Mouse (Mus musculus) layer of hippocampus, postnatal 25 days (tissue): ENCODE data around the gene Gm11037. TPM values are rescaled to one million over a fixed set of nuclear protein-coding genes. Genes with fewer than 3 reads are reported as not detected.
"Not testable (repeated sequence)": the region's sequence is repeated elsewhere in the genome, so short reads cannot be mapped to it uniquely, and the experiment has no call there.

Experiments
- DNase-seq, 2 experiments: peaks; one replicate each; pipeline ENCODE4 v3.0.0; 2022; ENCODE audit warnings: mixed read lengths in 2 of 2, low spot score in 1 of 2; ENCODE audit errors: extremely low spot score in 1 of 2
- total RNA-seq, 2 experiments: library from RNA; stranded (reverse); gene quantifications; 2 replicates each; pipeline ENCODE4 v1.2.3; 2021

Gm11037 gene
- not detected for total RNA-seq

- no peak for DNase-seq
Observed at GRCm38 (mm10) chr2:131132930-131133547, at the start of gene Gm11037. Gene Gm11037 (plus strand): TSS chr2:131133497.

GRCm38 (mm10) chr2:131084206-131084605 lies 49.1 kb upstream of the Gm11037 start:
- DNase-seq, result no peak

DNA sequence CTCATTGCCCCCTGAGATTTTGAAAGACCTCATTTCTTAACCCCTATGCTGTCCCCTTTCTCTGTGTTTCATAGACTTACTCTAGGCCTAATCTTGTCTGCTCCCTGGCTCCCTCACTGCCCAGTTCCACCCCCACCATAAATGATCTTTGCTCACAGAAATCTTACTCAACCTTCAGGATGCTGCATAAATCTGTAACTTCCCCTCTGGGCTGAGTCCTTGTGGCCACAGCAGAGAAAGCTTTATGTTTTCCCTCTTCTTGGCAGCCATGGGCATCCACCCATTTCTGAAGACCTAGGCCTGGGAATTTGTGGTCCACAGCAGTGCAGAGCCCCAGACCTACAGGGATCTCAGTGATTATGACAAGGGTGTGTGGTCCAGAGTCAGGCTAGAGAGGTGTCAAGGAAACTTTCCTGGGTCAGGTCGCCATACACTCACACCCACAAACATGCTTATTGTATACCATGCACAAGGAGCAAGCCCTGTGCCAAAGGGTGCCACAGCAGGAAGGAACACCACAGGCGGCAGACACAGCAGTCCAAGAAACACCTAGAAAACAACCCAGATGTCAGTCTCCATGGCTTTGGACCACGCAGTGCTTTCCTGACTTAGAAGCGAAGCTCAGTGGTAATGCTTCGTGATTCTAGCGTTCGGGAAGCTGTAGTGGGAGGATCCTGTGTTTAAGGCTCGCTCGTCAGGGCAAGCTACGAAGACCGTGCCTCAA lies 46.5 kb upstream of the Gm11037 start, which contains the start of gene Siglec1:
TSS of gene Siglec1 (minus strand) at position 99 of the 724 bp plus-strand sequence.
- no peak for DNase-seq

DNA sequence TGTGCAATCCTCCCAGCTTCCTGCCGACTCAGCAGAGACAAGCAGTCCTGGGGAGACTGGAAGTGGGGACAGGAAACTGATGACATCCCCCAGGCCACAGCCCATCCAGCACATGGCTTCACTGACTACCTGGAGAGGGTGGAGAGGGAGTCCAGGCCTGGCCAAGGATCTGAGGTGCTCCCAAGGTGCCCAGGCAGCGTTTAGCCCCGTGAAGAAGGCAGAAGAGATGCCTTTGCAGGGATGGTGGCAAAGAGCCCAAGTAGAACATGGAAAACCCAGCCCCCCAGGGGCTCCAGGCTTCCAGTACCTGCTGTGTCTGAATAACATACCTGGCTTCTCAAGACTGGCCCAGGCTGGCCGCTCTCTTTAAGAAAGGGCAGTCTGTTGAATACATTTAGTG lies 44.7 kb upstream of the Gm11037 start:
- DNase-seq, result no peak

DNA sequence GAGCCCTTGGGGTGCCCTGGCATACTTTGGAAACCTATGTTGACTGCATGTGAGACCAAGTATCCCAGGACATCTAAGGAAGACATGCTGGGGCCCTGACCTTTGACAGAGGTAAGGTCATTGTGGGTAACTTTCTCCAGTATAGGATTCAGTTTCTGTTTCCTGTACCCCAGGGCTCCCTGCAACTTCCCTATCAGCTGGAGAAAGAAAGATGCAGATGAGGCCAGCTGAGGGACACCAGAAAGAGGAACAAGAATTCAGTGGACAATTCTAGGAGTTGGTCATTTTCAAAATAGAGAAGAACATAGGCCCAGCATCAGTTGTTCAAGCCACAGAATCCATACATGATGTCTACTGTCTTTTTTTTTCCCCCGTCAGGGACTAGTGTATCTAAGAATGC lies 43.7 kb upstream of the Gm11037 start:
- no peak for DNase-seq

DNA sequence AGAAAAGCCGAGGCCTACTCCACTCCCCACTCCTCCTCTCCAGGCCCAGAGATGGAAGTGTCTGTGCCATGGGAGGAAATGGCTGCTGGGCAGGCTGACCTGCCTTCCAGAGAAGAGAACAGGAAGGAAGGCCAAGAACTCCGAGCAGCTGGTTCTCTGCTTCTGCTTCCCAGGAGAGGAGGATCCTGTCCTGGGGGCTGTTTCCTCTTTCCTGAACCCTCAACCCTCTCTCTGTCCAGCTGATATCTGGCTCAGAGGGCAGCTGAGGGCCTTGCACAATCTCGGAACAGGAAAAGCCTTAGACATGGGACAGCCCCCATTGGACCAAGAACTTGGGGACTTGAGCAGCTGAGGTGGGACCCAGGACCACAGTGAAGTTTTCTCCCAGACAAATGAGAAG lies 42.4 kb upstream of the Gm11037 start:
- no peak for DNase-seq

DNA sequence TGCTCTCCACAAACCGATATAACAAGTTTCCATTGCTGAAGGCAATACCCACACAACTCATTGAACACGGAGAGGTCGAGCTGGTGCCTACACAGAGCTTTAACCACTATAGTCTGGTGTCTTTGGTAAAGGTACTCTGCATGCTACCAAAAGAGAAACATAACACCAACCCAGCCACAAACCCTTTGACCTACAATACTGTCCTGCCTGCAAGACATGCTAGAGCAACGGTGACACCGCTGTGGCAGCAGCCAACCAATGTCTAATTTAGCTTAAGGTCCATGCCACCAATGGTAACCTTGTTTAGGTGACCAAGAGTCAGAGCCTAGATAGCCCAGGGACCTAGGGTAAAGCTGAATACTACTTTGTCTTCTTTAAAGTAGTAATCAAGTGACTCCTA lies 39.7 kb upstream of the Gm11037 start:
- no peak for DNase-seq

GRCm38 (mm10) chr2:131094823-131095222 lies 38.5 kb upstream of the Gm11037 start:
- peak; percentile 72 to 79 for DNase-seq

DNA sequence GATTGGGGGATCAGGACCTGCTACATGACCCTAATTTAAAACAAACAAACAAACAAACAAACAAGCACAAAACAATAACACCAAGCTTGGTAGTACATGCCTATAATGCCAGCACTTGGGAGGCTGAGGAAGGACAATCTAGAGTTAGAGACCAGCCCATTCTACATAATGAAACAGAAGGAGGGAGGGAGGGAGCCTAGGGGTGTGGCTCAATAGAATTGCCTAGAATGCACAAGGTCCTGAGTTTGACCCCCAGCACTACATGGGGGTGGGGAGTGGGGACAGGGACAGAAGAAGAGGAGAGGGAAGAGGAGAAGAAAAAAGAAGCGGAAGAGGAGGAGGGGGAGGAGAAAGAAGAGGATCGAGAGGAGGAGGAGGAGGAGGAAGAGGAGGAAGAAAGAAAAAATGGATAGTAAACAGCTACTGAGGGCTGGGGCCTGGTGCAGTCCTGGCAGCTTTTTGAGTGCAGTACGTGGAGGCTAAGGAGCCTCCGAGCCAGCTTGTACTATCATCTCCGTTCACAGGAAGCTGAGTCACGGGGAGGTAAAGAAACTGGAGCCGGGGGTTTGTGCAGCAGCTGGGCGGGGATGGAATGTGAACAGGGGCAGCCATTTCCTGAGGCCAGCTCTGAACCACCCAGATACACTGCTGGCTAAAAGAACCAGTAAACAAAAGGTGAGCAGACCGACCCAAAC lies 37.0 kb upstream of the Gm11037 start:
- no peak for DNase-seq

DNA sequence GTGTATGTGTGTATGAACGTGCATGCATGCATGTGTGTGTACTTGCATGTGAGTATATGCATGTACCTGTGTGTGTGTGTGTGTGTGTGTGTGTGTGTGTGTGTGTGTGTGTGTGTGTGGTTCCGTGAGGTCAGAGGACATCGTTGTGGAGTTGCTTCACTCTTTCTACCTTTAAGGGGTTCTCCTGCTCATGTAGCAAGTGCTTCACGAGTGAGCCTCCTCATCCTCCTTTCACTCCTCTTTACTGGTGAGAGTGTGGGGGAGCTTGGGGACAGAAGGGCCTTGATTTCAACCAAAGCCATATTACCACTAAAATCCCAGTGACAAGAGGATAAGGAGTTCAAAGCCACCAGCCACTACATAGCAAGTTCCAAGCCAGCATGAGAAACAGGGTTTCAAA lies 36.2 kb upstream of the Gm11037 start:
- no peak for DNase-seq

DNA sequence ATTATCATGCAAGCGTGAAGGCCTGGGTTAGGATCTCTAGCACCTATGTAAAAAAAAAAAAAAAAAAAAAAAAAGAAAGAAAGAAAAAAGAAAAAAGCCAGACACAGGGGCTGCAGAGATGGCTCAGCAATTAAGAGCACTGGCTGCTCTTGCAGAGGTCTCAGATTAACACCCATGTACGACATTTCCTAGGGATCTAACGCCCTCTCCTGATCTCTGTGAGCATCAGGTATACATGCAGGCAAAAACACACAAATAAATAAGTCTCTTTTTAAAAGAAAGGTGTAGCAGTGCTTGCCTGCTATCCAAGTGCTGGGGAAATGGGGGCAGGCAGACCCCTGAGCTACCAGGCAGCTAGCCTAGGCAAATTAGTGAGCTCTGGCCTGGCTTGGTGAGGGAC lies 31.8 kb upstream of the Gm11037 start:
- no peak for DNase-seq

GRCm38 (mm10) chr2:131104021-131104420 lies 29.3 kb upstream of the Gm11037 start:
- no peak for DNase-seq

- DNase-seq, result not testable (repeated sequence)
Observed at GRCm38 (mm10) chr2:131105061-131105460, 28.2 kb upstream of the Gm11037 start.

DNA sequence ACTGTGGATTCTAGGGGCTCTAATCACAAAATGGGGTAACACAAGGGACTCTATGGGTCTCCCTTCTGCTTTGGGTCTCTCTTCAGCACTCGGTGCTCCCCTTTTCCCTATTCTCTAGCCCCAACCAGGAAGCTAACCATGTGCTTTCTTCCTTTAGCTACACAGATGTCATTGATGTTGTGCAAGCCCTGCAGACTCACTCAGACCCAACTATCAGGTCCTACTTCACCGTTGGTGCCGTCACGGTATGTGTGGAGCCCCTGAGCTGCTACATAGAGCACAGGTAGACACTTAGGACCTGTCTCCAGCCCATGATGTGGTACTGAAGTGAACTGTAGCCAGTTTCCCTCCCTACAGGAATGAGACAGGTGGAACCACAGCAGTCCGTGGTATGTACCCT lies 27.3 kb upstream of the Gm11037 start:
- DNase-seq, result no peak

DNA sequence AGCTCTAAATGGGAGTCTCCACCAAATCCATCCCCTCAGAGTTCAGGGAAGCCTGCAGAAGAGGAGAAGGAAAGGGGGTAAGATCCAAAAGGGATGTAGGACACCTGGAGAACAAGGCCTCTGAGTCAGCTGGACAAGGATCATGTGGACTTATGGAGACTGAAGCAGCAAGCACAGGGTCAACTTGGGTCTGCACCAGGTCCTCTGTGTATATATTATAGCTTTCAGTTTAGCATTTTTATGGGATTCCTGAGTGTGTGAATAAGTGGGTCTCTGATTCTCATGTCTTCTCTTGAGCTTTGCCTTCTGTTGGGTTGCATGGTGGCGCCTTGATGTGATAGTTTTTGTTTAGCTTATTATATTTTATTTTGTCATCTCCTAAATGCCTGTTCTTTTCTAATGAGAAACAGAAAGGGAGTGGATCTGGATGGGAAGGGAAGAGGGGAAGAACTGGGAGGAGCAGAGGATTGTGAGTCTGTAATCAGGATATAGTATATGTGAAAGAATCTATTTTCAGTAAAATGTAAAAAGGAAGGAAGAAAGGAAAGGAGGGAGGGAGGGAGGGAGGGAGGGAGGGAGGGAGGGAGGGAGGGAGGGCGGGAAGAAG lies 14.2 kb upstream of the Gm11037 start:
- no peak for DNase-seq

DNA sequence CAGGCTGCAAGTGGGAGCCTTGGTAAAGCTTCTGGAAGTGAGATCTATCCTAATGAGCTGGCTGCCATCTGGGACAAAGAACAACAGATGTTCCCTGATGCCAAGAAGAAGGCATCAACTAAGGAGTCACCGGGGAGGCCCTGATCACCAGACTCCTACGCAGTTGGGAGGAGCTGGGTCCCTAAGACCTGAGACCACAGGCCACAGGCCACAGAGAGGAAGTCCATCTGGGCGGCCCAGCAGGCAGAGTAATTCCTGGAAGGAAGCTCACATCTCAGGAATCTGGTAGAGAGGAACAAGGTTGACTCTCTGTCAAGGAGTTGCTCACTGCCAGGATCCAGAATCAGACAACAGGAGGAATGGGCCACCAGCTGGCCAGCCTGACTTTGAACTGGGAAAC lies 9.1 kb upstream of the Gm11037 start:
- DNase-seq, result no peak

- no peak for DNase-seq
Observed at GRCm38 (mm10) chr2:131125157-131125963, 7.9 kb upstream of the Gm11037 start.

GRCm38 (mm10) chr2:131125964-131126815 lies 7.1 kb upstream of the Gm11037 start:
- no peak for DNase-seq

GRCm38 (mm10) chr2:131127161-131127730 lies 6.1 kb upstream of the Gm11037 start, which contains the start of gene Hspa12b:
Gene Hspa12b (plus strand): TSS chr2:131127280.
- no peak for DNase-seq
